Mouse (Mus musculus) liver, postnatal 0 days (tissue): ENCODE measurements around the gene Adrb1. TPM values are rescaled to one million over a fixed set of nuclear protein-coding genes. Genes with fewer than 3 reads are reported as not detected.
"Not testable (repeated sequence)": the region's sequence is repeated elsewhere in the genome, so short reads cannot be mapped to it uniquely, and the experiment has no call there.

Experiments used
- ATAC-seq: fragments of 200-750 bp; cut with Nextera tagmentation; 2 replicates; pipeline ENCODE4 v1.8.0; 2017; ENCODE audit warnings: mild to moderate bottlenecking, moderate library complexity
- DNase-seq: peaks from one replicate; pipeline ENCODE4 v3.0.0-alpha.2; 2016
- H3K27ac ChIP-seq: fragments of 300-500 bp; sonication (generic); 2 replicates; pipeline ENCODE4 v1.5.1; 2014; ENCODE audit warnings: antibody characterized with exemption, moderate library complexity, mild to moderate bottlenecking, low read depth
- H3K27me3 ChIP-seq: fragments of 300-500 bp; sonication (generic); 2 replicates; pipeline ENCODE4 v1.6.1; 2014; ENCODE audit warnings: low read length, control low read depth, mixed read lengths; ENCODE audit not compliant: insufficient read depth
- H3K36me3 ChIP-seq: fragments of 300-500 bp; sonication (generic); replicated peaks from 2 replicates; pipeline ENCODE4 v1.6.1; 2014; ENCODE audit warnings: mild to moderate bottlenecking, control low read depth, low read length, moderate library complexity, mixed read lengths; ENCODE audit not compliant: insufficient read depth
- H3K4me1 ChIP-seq: fragments of 300-500 bp; sonication (generic); 2 replicates; pipeline ENCODE4 v1.6.1; 2014; ENCODE audit warnings: antibody characterized with exemption, mild to moderate bottlenecking, control low read depth; ENCODE audit not compliant: insufficient read depth
- H3K4me2 ChIP-seq: fragments of 300-500 bp; sonication (generic); 2 replicates; pipeline ENCODE4 v1.6.1; 2014; ENCODE audit warnings: low read depth, mild to moderate bottlenecking, low read length, moderate library complexity, mixed read lengths
- H3K4me3 ChIP-seq: fragments of 300-500 bp; sonication (generic); 2 replicates; pipeline ENCODE4 v1.5.1; 2014; ENCODE audit warnings: low read depth, low read length
- H3K9ac ChIP-seq: fragments of 300-500 bp; sonication (generic); replicated peaks from 2 replicates; pipeline ENCODE4 v1.6.1; 2014; ENCODE audit warnings: mild to moderate bottlenecking, moderate library complexity
- H3K9me3 ChIP-seq: fragments of 300-500 bp; sonication (generic); 2 replicates; pipeline ENCODE4 v1.6.1; 2016; ENCODE audit warnings: mild to moderate bottlenecking, control low read depth, low read length, mixed read lengths
- CTCF ChIP-seq: sonication (generic); IDR thresholded peaks from 2 replicates; pipeline ENCODE4 v1.5.1; 2016; ENCODE audit warnings: antibody characterized with exemption, low read depth
- EP300 ChIP-seq: IDR thresholded peaks from 2 replicates; pipeline ENCODE4 v1.6.1; 2016; ENCODE audit warnings: antibody characterized with exemption, low read depth, mild to moderate bottlenecking
- WGBS: fragments of 180-500 bp; shearing (Covaris S2); extraction: QIAGEN DNeasy Blood & Tissue Kit; methylation state at CpG from one replicate; pipeline ENCODE4 v1.1.7; 2014; ENCODE audit not compliant: insufficient replicate concordance; 5-methylcytosine and 5-hydroxymethylcytosine counted together
- polyA plus RNA-seq: library from polyadenylated mRNA; unstranded; fragments of >200 nt; fragmentation: Nextera tagmentation; extraction: Ambion mirVana; gene quantifications from 2 replicates; pipeline ENCODE4 v1.2.1, GENCODE M21; 2015

Adrb1 gene
- polyA plus RNA-seq, 1 experiment from 2014 or later = 0.63 TPM

GRCm38 (mm10) chr19:56736287-56736686 is 14.3 kb downstream of the Adrb1 start:
- no peak for DNase-seq
- Histone ChIP-seq H3K9ac (no peak overlapping the region), H3K4me1 (no peaks in the 10 kb centered on the region), H3K36me3 (no peaks in the 10 kb centered on the region), H3K27me3 (no peaks in the 10 kb centered on the region), H3K9me3 (no peaks in the 10 kb centered on the region), H3K4me2 (no peak overlapping the region), H3K27ac (no peak overlapping the region), H3K4me3 (no peak overlapping the region)
- no peak for ATAC-seq
- whole genome bisulfite sequencing = 69% methylated on average over 5 of the region's 5 CpGs
- no peak for TF ChIP-seq CTCF
- no peak for TF ChIP-seq EP300

GRCm38 (mm10) chr19:56745061-56745460 is 23.1 kb downstream of the Adrb1 start:
- Histone ChIP-seq H3K4me3 (no peak overlapping the region), H3K9ac (no peak overlapping the region), H3K4me2 (no peak overlapping the region), H3K36me3 (no peaks in the 10 kb centered on the region), H3K4me1 (no peaks in the 10 kb centered on the region), H3K27me3 (no peaks in the 10 kb centered on the region), H3K9me3 (no peaks in the 10 kb centered on the region), H3K27ac (no peak overlapping the region)
- ATAC-seq = peak; percentile 71
- TF ChIP-seq CTCF (peak; percentile 49), EP300 (no peak)
- peak; percentile 38 for DNase-seq
- 66% methylated on average over 7 of the region's 7 CpGs for WGBS

GRCm38 (mm10) chr19:56745528-56745927 is 23.5 kb downstream of the Adrb1 start:
- no peak for ATAC-seq
- no peak overlapping the region for H3K27ac ChIP-seq
- TF ChIP-seq CTCF (no peak), EP300 (no peak)
- no peaks in the 10 kb centered on the region for H3K9me3 ChIP-seq
- H3K4me3 ChIP-seq = no peak overlapping the region
- H3K4me1 ChIP-seq = no peaks in the 10 kb centered on the region
- H3K36me3 ChIP-seq = no peaks in the 10 kb centered on the region
- no peak for DNase-seq
- no peak overlapping the region for H3K4me2 ChIP-seq
- 70% methylated on average over 6 of the region's 6 CpGs for WGBS
- no peak overlapping the region for H3K9ac ChIP-seq
- no peaks in the 10 kb centered on the region for H3K27me3 ChIP-seq

- Histone ChIP-seq H3K27me3 (no peaks in the 10 kb centered on the region), H3K9ac (no peak overlapping the region), H3K4me3 (no peak overlapping the region), H3K36me3 (no peaks in the 10 kb centered on the region), H3K9me3 (no peaks in the 10 kb centered on the region), H3K27ac (no peak overlapping the region), H3K4me1 (no peaks in the 10 kb centered on the region), H3K4me2 (no peak overlapping the region)
- no peak for DNase-seq
- TF ChIP-seq EP300 = no peak
- no peak for TF ChIP-seq CTCF
- no peak for ATAC-seq
- WGBS = 75% methylated on average over 9 of the region's 9 CpGs
Measured at GRCm38 (mm10) chr19:56746618-56747017, 24.6 kb downstream of the Adrb1 start.

- TF ChIP-seq EP300 (no peak), CTCF (no peak)
- H3K4me3 ChIP-seq = no peak overlapping the region
- no peaks in the 10 kb centered on the region for H3K9me3 ChIP-seq
- no peak for DNase-seq
- H3K4me2 ChIP-seq = no peak overlapping the region
- ATAC-seq = peak; percentile 20; the same call in 1 of the 2 replicates
- 71% methylated on average over 10 of the region's 10 CpGs for WGBS
- no peak overlapping the region for H3K27ac ChIP-seq
- H3K4me1 ChIP-seq = no peaks in the 10 kb centered on the region
- no peaks in the 10 kb centered on the region for H3K27me3 ChIP-seq
- no peak overlapping the region for H3K9ac ChIP-seq
- H3K36me3 ChIP-seq = no peaks in the 10 kb centered on the region
Measured at GRCm38 (mm10) chr19:56747878-56748277, 25.9 kb downstream of the Adrb1 start.

- H3K36me3 ChIP-seq = no peaks in the 10 kb centered on the region
- DNase-seq (no peak), ATAC-seq (peak; percentile 70)
- H3K4me1 ChIP-seq = no peaks in the 10 kb centered on the region
- no peaks in the 10 kb centered on the region for H3K9me3 ChIP-seq
- H3K9ac ChIP-seq = no peak overlapping the region
- H3K27me3 ChIP-seq = no peaks in the 10 kb centered on the region
- H3K27ac ChIP-seq = no peak overlapping the region
- no peak overlapping the region for H3K4me3 ChIP-seq
- WGBS = 47% methylated on average over 3 of the region's 3 CpGs
- H3K4me2 ChIP-seq = no peak overlapping the region
- TF ChIP-seq CTCF (no peak), EP300 (no peak)
Measured at GRCm38 (mm10) chr19:56749343-56749742, 27.3 kb downstream of the Adrb1 start.

GRCm38 (mm10) chr19:56750709-56751108 is 28.7 kb downstream of the Adrb1 start:
- ATAC-seq (no peak), DNase-seq (no peak)
- H3K36me3 ChIP-seq = no peaks in the 10 kb centered on the region
- no peak for TF ChIP-seq CTCF
- TF ChIP-seq EP300 = no peak
- no peaks in the 10 kb centered on the region for H3K9me3 ChIP-seq
- no peak overlapping the region for H3K4me2 ChIP-seq
- H3K4me1 ChIP-seq = no peaks in the 10 kb centered on the region
- H3K4me3 ChIP-seq = no peak overlapping the region
- no peak overlapping the region for H3K9ac ChIP-seq
- no peaks in the 10 kb centered on the region for H3K27me3 ChIP-seq
- H3K27ac ChIP-seq = no peak overlapping the region
- WGBS = 56% methylated on average over 4 of the region's 4 CpGs

GRCm38 (mm10) chr19:56754456-56754855 is 32.5 kb downstream of the Adrb1 start:
- H3K4me3 ChIP-seq, ATAC-seq, DNase-seq, H3K4me1 ChIP-seq, H3K9me3 ChIP-seq, H3K27ac ChIP-seq, H3K27me3 ChIP-seq, H3K36me3 ChIP-seq, H3K4me2 ChIP-seq, H3K9ac ChIP-seq: not testable (repeated sequence)
- WGBS = 78% methylated on average over 2 of the region's 2 CpGs
